Mouse (Mus musculus) WW6 (cell line): ENCODE data around the gene Ralgds.

Source experiments
- DNase-seq: peaks from one replicate; pipeline ENCODE4 v3.0.0-alpha.2; 2013; ENCODE audit warnings: low read depth, low spot score

Gene Ralgds

GRCm38 (mm10) chr2:28563303-28563702, 50.4 kb downstream of the Ralgds start, which contains the start of gene Cel:
Gene Cel (minus strand): TSS chr2:28563403.
- no peak for DNase-seq

- no peak for DNase-seq
These were observed 50.9 kb downstream of the Ralgds start for GRCm38 (mm10) chr2:28563830-28564229.

DNA sequence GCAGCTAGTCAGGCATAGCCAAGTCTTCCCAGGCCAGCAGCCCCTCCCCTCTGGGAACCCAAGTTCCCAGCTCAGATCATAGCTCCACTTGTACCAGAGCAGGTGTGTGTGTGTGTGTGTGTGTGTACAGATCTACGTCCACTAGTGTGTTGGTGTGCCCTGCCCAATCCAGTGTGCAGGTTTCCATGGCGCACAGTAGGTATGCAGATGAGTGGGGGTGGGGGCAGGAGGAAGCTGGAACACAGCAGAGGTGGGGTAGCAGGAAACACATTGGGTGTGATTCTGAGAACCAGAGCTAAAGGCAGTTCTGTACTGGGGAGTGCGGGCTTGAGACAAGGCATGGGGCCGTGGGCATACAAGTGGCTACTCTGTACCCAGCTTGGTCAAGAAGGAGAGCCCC, 51.5 kb downstream of the Ralgds start:
- DNase-seq: no peak

DNA sequence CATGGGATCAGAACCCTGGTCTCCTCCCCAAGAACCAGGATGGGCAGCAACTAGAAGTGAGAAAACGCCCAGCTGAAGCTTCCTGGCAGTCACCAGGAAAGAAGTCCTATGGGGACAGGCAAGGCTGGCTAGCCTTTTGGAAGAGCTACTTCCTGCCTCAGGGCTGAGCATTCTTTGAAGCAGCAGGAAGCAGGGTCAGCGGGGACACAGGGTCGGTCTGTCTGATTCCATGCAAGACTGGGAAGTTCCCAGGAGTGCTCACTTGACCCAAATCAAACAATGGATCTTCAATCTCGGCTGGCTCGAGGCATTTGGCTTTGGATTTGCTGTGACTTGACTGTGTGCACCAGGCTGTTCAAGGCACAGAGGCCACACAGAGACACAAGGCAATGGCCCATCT, 53.6 kb downstream of the Ralgds start:
- DNase-seq: no peak

DNA sequence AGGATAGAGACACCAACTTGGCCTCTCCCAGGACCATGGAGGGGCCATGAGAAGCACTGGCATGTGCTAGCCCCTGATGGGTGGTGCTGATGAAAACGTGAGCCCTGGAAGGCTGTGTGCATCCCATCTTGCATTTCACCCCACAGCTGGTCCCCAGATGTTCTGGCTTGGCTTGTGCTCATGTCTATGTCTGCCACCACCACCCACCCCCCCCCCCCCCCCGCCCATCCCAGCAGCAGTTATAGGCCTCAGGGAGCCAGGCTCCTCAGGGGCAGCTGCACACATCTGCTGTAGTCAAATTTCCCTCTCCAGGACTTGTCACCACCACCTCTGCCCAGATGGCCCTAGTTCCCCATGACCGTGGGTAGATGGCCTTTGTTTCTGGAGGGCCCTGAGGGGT, 57.0 kb downstream of the Ralgds start:
- no peak for DNase-seq

GRCm38 (mm10) chr2:28575341-28575740, 62.4 kb downstream of the Ralgds start:
- no peak for DNase-seq

DNA sequence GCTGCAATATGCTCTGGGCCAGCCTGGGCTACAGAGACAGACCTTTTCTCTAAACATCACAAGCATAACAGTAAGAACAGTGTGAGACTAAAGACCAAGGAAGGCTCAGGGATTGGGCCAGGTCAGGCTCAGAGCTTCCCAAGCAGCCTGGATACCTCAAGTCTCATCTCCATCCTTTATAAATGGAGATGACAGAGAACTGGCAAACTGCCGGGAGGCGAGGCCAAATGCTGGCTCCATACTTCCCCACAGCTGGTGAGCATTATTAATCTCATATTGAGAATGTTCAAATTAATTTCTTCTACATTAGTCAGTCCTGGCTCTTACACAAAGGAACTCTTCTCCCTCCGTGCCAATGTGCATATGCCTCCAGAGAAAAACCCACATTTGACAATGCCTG, 63.9 kb downstream of the Ralgds start:
- DNase-seq: no peak

GRCm38 (mm10) chr2:28578003-28578402, 65.1 kb downstream of the Ralgds start:
- DNase-seq: peak; percentile 26

GRCm38 (mm10) chr2:28582647-28583353, 69.9 kb downstream of the Ralgds start:
- peak; percentile 75 for DNase-seq

GRCm38 (mm10) chr2:28583651-28584050, 70.7 kb downstream of the Ralgds start, which contains the start of gene Gtf3c5:
Gene Gtf3c5 (minus strand): TSS chr2:28583751.
- no peak for DNase-seq

DNA sequence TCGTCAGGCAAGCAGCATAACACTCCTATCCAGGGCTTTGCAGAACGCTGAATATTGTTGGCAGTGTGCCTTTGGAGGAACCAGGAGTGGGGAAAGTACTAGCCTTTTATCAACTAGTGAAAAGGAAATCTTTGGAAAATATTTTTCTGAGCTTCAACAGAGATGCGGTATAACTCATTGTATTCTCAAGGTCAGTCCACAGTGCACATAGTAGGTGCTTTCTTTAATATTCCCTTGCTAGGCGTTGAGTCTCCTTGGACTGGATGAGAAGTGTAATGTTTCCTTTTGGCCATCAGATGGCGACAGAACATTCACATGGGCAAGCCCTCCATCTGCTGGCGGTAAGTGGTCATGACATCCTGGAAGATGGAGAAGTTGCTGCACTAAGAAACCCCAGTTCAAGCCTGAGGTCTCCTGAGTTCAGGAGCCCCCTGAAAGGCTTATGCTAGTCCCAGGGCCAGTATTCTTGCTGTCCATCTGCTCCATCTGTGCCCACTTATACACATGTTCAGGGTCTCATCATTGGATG, 72.2 kb downstream of the Ralgds start:
- peak; percentile 61 for DNase-seq

GRCm38 (mm10) chr2:28585730-28586129, 72.8 kb downstream of the Ralgds start:
- DNase-seq: no peak

DNA sequence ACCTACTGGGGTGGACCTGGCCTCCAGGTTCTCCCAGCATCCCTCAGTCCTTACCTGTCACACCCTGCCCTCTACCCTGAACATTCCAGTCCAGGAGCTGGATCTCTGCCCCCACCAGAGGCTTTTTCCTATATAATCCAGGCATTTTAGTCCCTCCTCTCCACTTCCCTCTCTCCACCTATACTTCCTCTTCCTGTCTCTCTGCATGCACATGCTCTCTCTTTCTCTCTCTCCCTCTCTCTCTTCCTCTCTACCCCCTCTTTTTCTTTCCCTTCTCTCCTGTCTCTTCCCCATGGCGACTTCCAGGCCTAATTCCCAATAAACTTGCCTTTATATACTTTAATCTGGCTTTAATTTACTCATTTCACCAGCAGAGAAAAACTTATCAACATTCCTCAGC, 75.6 kb downstream of the Ralgds start:
- DNase-seq: no peak

DNA sequence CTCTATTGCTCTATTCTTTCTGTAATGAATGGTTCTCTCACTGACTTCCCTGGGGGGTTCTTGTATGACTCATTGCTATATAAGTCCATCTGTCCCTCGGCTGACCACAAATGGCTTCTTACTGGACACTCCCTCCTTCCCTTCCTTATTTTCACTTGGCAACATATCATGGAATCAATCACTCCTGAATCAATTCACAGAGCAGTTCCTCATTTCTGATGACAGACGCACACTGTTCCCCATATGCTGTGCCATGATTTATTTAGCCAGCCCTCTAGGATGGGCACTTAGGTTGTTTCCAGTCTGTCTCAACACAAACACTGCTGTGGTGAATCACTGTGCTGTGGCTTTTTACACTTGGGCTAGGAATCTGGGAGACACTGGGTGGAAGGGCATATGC, 78.6 kb downstream of the Ralgds start:
- no peak for DNase-seq

GRCm38 (mm10) chr2:28592809-28593208, 79.9 kb downstream of the Ralgds start:
- peak; percentile 58 for DNase-seq

DNA sequence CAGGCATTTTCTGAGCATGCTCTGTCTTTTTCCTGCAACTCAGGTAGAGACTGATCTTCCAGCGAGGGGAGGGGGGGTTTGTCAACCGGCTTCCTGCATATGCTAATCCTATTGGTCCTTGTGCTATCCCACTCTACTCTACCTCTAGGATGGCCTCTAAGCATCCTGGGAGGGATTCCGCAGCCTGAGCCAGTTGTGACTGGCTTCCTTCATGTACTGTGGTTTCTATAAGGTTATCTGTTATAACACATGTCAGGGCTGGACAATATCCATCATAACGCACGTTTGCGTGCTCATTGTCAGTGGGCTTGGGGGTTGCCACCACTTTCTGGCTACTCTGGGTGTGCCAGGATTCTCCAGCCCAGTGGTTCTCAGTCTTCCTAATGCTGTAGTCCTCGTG, 83.1 kb downstream of the Ralgds start:
- no peak for DNase-seq

DNA sequence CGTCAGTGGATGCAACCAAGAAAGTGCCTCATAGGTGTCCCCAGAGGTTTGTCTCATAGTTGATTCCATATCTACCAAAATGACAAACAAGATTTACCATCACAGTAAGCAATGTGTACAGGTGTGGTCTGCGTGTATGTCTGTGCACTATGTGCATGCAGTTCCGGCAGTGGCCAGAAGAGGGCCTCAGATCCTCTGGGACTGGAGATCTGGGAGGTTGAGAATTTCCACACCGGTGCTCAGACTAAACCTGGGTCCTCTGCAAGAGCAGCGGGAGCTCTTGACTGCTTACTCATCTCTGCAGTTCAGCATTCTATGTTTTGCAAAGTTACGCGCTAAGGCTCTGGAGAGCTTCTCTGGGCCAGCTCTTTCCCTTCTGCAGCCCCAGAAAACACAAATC, 84.1 kb downstream of the Ralgds start:
- DNase-seq: peak; percentile 42

GRCm38 (mm10) chr2:28597733-28598547, 85.0 kb downstream of the Ralgds start:
- DNase-seq: no peak

DNA sequence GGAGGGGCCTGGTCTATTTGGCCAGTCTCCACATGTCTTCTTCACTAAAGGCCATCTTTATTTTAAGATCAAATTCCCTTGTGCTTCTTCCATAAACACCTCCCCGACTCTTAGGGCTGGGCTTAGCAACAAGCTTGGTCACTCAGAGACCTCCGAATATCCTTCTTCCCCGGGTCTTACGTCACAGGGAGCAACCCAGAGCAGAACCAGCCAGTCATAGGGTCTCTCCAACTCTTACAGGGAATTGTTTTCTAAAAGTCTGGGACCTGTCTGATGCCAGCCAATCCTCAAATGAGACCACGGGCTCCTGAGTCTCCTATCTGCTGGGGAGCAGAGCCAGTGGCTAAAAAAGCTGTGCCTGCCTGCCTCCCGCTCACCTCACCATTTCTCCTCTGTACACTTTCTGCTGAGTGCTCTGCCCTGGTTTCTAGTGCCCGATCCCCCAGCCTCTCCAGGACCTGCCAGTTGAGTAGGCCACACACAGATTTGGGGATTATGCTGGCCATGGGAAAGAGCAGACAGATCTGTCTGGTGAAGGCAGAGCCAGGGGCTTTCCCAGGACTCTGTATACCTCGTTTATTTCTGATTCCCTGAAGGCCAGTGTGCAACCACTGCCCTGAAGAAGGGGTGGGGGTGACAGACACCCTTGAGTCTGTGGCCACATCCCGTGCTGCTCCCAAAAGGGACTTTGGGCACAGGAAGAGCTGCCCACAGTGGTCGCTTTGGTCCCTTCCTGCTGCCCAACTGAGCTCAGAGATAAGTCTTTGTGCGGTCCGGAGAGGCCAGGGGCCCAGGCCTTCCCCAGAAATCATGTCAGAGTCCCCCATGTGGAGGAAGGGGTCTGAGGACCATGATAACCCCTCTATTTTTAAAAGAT, 86.0 kb downstream of the Ralgds start:
- no peak for DNase-seq

DNA sequence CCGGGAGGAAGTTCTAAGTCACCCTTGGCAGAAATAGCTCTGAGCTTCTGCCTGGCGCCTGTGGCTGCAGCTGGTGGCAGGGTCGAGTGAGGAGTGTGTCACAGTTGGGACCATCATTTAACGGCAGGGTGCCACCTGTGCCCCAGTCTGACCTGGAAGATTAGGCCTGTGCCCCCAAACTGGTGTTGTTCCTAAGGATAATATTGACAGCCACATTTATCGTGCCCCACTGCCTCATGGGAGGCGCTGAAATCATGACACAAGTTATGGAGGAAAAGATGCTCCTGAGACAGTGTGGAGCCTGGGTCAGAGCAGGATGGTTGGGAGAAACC, 86.6 kb downstream of the Ralgds start:
- DNase-seq: no peak

DNA sequence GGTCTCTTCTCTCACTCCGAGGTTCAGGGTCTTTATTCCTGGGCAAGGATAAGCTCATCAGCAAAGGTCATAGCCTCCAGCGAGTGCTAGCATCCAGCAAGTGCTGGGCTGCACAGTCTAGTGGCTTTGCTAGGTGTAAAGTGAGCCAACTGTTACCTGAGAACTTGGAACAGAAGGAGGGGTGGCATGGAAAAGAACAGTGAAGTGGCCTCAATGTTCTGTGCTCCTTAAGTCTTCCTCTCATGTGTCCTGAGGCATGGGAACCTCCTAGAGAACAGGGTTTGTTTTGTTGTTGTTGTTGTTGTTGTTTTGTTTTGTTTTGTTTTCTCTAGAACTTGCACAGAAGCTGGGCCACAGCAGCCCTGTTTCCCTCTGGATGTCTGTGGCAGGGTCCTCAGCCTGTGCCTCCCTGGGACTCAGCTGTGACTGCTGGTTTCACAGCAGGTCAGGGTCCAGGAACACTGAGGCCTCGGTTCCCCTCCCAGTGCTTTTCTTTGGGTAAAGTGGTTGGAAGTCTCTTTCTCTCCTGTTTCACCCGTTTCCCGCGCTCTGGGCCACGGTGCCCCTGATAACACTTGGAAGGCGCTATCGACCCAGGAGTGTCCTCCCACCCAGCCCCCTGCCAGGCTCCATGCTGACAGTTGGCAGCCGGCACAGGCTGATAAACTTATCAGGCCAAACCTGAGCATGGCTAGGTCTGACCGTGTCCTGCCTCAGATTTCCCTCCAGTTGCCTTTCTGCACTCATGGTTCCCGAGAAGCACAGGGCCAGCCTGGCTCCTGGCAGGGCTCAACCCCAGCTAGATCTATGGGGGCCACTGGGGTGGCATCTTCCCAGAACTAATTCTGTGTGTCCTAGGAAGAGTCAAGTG, 89.0 kb downstream of the Ralgds start:
- DNase-seq: no peak
